Mouse (Mus musculus) kidney, postnatal 10 days (tissue): ENCODE results near the gene She.
"Not testable (repeated sequence)": the region's sequence is repeated elsewhere in the genome, so short reads cannot be mapped to it uniquely, and the experiment has no call there.

Experiments
- DNase-seq: peaks from one replicate; pipeline ENCODE4 v3.0.0; 2021; ENCODE audit warnings: mixed read lengths

She gene

GRCm38 (mm10) chr3:89818605-89819004 lies 12.6 kb upstream of the She start:
- no peak for DNase-seq

DNA sequence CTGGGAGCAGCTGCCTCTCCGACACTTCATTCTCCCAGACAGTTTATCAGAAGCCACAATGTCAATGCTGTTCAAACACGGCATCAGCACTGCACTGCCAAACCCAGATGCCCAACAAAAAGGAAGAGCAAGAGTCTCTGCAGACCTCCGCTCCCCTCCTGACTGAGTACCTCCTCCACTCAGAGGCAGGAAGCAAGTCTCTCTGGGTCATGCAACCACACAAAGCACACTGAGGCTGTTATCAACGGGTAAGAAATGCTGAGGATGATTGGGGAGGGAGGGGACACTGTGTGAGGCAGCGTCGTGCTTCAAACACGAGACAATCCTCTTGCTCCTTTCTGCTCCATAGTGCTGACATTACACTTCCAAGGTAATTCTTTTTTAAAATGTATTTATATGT lies 11.3 kb upstream of the She start:
- no peak for DNase-seq

- DNase-seq: no peak
Measured at GRCm38 (mm10) chr3:89820311-89821095, 10.7 kb upstream of the She start.

GRCm38 (mm10) chr3:89821096-89821513 lies 10.1 kb upstream of the She start:
- DNase-seq: no peak

DNA sequence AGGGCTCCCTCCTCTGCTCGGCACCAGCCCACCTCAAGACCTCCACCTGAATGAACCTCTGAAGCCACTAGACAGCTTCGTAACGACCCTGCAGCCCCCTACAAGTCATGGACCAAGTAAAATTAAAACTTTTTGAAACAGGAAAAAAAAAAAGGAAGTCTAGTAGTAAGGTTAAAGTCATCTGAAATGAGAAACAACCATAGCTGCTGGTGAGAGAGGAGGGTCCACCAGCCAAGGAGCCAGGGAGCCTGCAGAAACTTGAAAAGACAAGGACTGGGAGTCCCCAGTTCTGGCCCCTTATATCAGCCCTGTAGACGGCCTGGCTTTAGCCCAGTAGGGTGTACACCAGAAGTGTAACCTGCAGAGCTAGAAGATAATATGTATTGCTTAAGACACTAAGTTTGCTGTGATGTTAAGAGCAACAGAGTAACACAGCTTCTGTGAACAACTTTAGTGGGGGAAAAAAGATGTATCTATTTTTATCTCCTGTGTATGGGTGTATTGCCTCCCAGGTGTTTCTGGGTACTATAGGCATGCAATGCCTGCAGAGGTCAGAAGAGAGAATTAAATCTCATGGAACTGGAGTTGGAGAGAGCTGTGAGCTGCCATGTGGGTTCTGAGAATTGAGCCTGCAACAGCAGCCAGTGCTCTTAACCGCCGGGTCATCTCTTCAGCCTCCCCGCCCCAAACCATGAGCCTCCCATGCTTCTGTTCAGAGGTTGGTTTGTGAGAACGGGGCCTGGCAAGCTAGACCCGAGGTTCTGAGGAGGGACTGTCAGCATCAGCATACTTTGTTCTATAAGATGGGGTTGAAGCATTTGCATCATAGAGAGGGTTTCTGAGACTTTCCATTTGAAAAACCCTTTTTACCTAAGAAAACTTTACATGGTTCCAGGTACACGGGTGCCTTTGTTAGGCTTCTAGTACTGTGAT lies 9.4 kb upstream of the She start:
- no peak for DNase-seq

DNA sequence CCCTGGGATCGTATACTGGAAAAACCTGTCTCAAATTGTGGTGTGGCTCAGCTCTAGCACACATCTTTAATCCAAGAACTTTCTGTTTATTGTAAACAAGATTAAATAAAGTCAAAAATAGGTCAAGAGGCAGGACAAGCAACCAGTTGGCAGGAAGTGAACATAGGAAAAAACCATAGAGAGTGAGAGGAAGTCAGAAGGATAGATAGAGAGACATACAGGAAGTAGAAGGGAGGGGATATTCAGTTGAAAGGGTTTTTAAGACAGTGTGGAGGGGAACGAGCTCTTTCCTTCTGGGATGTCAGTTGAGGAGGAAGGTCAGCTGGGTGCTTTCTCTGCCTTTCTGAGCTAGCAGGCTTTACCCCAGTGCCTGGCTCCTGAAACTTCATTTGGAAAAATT lies 7.6 kb upstream of the She start:
- DNase-seq: no peak

- DNase-seq: no peak
Measured at GRCm38 (mm10) chr3:89826295-89826694, 4.9 kb upstream of the She start.

DNA sequence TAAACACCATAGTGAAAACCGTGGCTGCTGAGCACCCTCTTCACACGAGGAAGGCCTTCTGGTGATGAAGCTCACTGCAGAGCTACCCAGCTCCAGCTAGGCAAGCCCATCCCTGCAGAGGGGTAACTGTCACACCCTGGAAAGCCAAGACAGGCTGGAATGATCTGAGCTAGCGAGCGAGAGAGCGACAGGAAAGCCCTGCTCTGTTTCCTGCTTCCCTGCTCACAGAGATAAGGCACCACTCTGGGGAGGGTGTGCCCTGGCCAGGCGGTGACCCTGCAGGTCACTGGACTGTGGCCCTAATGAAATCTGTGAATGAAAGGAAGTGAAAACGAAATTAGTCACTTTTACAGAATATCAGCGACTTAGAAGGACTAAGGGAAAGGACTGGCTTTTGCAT lies 4.2 kb downstream of the She start:
- peak; percentile 68 for DNase-seq

DNA sequence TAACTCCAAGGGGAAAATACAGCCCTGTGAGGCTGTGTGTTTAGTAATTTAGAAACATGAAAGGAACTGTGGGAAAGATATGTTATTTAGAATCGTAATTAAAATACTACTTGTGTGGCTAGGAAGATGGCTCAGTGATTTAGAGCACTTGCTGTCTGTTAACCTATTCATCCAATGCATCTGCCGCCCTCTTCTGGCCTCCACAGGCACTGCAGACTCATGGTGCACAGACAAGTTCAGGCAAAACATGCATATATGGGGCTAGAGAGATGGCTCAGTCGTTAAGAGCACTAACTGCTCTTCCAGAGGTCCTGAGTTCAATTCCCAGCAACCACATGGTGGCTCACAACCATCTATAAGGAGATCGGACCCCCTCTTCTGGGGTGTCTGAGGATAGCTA lies 11.1 kb downstream of the She start:
- DNase-seq: peak; percentile 69

DNA sequence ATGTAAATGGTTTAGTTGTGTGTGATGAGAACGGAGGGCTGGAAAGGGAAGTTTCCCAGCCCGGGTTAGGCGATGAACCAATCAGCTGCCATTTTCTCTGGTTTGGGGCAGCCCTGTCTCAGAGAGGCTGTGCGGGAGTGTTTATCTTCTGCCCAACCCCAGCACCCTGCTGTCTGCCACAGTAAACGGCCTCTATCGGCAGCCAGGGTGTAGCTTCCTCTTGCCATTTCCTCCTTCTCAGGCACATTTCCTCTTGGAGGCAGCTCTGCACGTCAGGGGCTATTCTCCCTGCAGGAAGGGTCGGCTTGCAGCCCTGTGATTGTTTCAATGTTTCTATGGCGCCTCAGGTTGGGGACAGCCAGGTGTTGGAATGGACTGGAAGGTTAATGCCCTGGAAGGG lies 12.0 kb downstream of the She start:
- peak; percentile 65 for DNase-seq

GRCm38 (mm10) chr3:89845814-89846213 lies 14.6 kb downstream of the She start:
- DNase-seq: no peak

GRCm38 (mm10) chr3:89847126-89847525 lies 16.0 kb downstream of the She start:
- no peak for DNase-seq

GRCm38 (mm10) chr3:89847596-89847995 lies 16.4 kb downstream of the She start:
- peak; percentile 85 for DNase-seq

DNA sequence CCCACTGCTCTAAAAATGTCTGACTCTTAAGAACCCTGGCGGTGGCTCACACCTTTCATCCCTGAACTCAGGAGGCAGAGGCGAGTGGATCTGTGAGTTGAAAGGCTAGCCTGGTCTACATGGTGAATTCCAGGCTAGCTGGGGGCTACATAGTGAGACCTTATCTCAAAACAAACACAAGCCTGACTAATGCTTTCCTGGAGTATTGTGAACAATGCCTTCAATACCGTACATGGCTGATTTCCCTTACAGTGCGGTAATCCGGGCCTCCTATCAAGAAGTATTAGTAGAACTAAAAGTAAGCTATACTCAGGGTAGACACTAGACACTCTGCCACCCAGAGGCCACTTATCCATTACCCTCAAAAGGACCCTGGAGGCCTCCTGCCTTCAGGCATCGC lies 16.9 kb downstream of the She start:
- no peak for DNase-seq

- peak; percentile 78 for DNase-seq
Measured at GRCm38 (mm10) chr3:89853752-89854151, 22.6 kb downstream of the She start.

DNA sequence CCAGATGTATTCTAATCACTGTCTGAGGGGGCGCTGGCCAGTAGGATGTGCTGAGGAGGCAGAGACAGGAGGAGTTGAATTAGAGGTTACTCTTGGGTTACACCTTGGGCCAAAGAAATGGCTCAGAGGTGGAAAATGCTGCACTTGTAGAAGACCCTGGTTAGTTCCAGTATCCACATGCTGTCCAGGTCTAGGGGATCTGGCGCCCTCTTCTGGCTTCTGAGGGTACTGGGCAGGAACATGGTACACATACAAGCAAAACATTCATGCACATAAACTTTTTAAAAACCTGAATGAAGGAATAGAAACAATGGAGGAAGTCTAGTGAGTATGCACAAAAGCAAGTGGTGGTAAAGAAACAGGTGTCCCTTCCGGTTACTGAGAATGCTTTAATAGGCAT lies 26.2 kb downstream of the She start:
- peak; percentile 61 for DNase-seq

GRCm38 (mm10) chr3:89858123-89858522 lies 27.0 kb downstream of the She start:
- DNase-seq: no peak

DNA sequence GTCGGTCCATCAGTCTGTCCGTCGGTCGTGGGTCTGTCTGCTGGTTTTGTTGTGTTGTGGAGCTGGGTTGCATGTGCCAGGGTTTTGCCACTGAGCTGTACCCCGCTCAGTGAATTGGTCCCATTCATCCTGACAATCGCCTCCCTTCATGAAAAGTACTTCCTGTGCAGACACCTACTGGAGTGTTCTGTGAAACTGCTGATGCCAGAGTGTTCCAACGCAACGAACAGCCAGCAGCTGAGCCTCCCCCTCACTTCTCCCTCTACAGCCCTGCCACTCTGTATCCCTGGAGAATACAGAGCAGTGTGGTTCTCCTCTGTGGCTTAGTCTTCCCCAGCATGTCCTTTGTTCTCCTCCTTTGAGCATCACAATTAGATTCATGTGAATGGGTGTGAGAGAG lies 27.7 kb downstream of the She start:
- no peak for DNase-seq

- no peak for DNase-seq
Measured at GRCm38 (mm10) chr3:89859936-89860335, 28.8 kb downstream of the She start.

DNA sequence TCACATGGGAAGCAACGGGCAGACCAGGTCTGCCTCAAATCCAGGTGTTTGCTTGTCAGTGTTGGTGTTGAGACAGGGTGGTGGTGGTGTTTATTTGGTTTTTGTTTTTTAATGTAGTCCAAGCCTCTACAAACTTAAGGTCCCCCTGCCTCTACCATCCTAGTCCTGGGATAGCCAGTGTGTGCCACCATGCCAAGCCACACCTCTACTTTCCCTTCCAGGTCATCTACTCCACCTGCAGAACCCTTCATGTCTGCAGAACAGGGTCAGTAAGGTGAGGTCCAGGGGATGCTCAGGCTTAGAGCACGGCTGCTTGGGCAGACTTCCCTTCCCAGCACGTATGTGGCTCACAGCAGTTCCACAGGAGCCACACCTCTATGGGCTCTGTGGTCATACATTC lies 29.2 kb downstream of the She start:
- DNase-seq: no peak

- DNase-seq: peak; percentile 70
Measured at GRCm38 (mm10) chr3:89861070-89861469, 29.9 kb downstream of the She start.

- no peak for DNase-seq
Measured at GRCm38 (mm10) chr3:89862182-89862761, 31.1 kb downstream of the She start.

DNA sequence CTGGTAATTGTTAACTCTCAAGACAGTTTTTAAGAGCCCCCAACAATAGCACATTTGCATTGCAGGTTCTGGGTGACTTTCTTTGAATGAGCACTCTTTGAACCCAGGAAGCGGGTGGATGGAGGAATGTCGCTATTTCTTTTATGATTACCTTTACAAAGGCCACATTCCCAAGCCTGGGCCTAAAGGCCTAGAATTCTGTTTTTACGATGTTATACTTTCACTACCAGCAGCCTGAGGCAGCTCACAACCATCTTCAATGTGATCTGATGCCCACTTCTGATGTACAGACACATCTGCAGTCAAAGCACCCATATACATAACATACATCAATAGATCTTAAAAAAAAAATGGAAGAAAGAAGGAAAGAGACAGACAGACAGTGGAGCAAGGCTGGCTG lies 32.1 kb downstream of the She start:
- DNase-seq: not testable (repeated sequence)
